Mouse (Mus musculus): ENCODE data around the gene Gfer.

DNA sequence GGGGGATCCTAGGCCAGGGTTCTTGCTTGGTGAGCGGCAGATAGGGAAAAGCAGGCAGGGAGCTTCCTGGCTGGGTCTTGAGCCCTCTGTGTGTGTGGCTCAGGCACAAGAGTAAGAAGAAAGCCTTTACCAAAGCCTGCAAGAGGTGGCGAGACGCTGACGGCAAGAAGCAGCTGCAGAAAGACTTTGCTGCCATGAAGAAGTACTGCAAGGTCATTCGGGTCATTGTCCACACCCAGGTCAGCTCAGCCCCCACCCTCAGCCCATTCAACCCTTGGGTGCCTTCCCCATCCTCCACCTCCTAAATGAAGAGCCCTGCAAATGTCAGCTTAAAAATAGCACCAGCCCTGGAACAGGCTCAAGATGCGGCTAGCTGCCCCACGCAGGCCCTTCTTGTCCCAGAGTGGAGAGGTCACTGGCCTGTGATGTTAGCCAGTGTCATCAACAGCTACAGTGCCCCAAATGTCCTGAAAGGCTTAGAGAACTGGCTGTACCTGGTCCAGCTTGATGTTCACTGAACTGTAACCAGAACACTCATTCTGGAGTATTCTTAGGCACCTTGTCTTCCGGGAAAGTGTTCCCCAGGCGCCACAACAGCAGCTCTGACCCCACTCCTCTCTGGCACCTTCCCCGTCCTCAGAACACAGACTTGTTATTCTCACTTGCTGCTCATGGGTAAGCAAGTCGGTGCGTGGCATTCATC is 36.4 kb upstream of the Gfer start:
- TF ChIP-seq CHD2 (IDR thresholded peaks at IDR 0.05; ENCODE audit: low read length) (no peak), KAT2A (conservative IDR thresholded peaks at IDR 0.05; ENCODE audit: low read depth, low read length) (no peak), MYC (IDR thresholded peaks at IDR 0.05; ENCODE audit: low read depth, low read length) (no peak), NRF1 (IDR thresholded peaks at IDR 0.05; ENCODE audit: insufficient read depth, low read depth, low read length, poor library complexity, severe bottlenecking) (no peak), CTCF (IDR thresholded peaks at IDR 0.05 in 2 of 3, conservative IDR thresholded peaks at IDR 0.05 in 1 of 3; ENCODE audit: control insufficient read depth in 1 of 3, insufficient read depth in 1 of 3, low read depth in 2 of 3, low read length in 3 of 3, poor library complexity in 1 of 3, severe bottlenecking in 1 of 3) (no peak), SMC3 (IDR thresholded peaks at IDR 0.05; ENCODE audit: low read depth, low read length) (no peak), EP300 (IDR thresholded peaks at IDR 0.05; ENCODE audit: low read depth in 1 of 2, low read length in 2 of 2) (no peak), MAFK (IDR thresholded peaks at IDR 0.05; ENCODE audit: borderline replicate concordance, low read depth, low read length) (no peak)

Measured in MEL (cell line).